In genomic region chr13:64064276-64064675, GRCm38 (mm10) we compare ENCODE assay signal across 14 mouse cellular contexts. TPM values are rescaled to one million over a fixed set of nuclear protein-coding genes. Genes with fewer than 3 reads are reported as not detected.
"Had no signal": no experiment of that assay in that cellular context is flagged by ENCODE, and none has a peak within 500 bp of the region (broad histone marks: within the 10 kb centered on the region; RNA-seq: fewer than 3 reads in every experiment).

No protein-coding gene starts in this region.

- DNase-seq: kidney, postnatal 4 days; lung, adult 2 months; lung, postnatal 36 days; midbrain, embryonic 14.5 days; right cerebral cortex, adult 18-20 months; right cerebral cortex, postnatal 25 days; thymus, adult 18-20 months; thymus, postnatal 14 days had no signal

- ATAC-seq: lung, postnatal 0 days had no signal

RNA-seq across cellular contexts. Expression of gene Hsd17b3, which starts 24.8 kb away (rescaled TPM):
- total RNA-seq: layer of hippocampus, adult 2 months; layer of hippocampus, postnatal 14 days; left cerebral cortex, adult 18-20 months; left cerebral cortex, postnatal 14 days; megakaryocyte, adult 5-6 weeks had no signal
